Mouse (Mus musculus): ENCODE data around the gene Slc2a10. TPM values are rescaled to one million over a fixed set of nuclear protein-coding genes. Genes with fewer than 3 reads are reported as not detected.

Slc2a10 gene
- total RNA-seq (2021), result 1 to 10 TPM; 1.3 to 1.4 TPM
- long read RNA-seq, experiment 1, partial matches to known transcripts, result 1 of 3 reads
- long read RNA-seq, experiment 1, other reads (novel, unspliced or antisense), result 0 of 3 reads
- long read RNA-seq, experiment 2, partial matches to known transcripts, result 3 of 6 reads
- long read RNA-seq, experiment 2, other reads (novel, unspliced or antisense), result 0 of 6 reads

- peak; percentile 58 to 60 for DNase-seq
- intact Hi-C loops (cut with DNase I), result no loop called here
These were observed at the start of gene Slc2a10 for GRCm38 (mm10) chr2:165503259-165504203. TSS of gene Slc2a10 (plus strand) at chr2:165503787.

- DNase-seq, result no peak
- intact Hi-C loops (cut with DNase I), result no loop called here
These were observed 46.9 kb upstream of the Slc2a10 start for GRCm38 (mm10) chr2:165456710-165457109.

GRCm38 (mm10) chr2:165458189-165458588 is 45.4 kb upstream of the Slc2a10 start:
- no peak for DNase-seq
- intact Hi-C loops (cut with DNase I), result no loop called here

DNA sequence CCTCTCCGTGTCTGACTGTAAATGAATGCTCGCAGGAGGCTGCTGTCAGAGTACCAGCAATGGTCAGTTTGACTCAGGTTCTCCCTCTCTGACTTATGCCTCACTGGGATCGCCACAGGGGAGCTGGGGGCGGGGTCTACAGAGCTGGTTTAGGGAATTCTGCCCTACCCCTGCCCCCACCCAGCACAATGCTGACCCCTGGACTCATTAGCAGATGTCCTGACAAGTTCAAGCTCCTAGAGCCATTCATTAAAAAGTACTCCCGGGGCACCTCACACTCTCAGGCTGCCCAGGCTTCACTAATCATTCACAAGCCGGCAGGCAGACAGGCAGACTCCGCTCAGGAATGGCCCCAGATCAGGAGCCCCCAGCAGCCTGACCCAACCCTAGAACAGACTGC is 43.9 kb upstream of the Slc2a10 start:
- no peak for DNase-seq
- intact Hi-C loops (cut with DNase I), result no loop called here

- intact Hi-C loops (cut with DNase I), result no loop called here
- DNase-seq, result no peak
These were observed 35.6 kb upstream of the Slc2a10 start for GRCm38 (mm10) chr2:165467824-165468452.

DNA sequence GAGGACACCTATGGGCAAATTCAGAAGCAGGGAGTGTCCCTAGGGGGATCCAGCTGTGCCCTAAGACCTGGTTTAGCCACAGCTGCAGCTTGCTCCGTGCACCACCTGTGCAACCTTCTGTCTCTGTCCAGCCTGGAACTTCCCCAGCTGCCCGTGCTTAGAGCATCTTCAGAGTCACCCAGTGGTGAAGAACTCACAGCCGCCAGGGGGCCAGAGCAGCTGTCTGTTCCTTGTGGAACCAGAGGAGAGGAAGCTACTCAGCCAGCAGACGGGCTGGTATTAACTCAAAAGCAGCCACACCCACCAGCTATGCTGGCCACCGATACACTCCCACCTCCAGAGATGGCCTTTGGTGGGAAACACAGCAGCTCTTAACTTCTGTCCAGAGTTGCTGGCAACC is 33.4 kb upstream of the Slc2a10 start:
- no peak for DNase-seq
- intact Hi-C loops (cut with DNase I), result no loop called here

GRCm38 (mm10) chr2:165471943-165472342 is 31.6 kb upstream of the Slc2a10 start:
- intact Hi-C loops (cut with DNase I), result no loop called here
- DNase-seq, result no peak

- DNase-seq, result no peak
- intact Hi-C loops (cut with DNase I), result no loop called here
These were observed 30.6 kb upstream of the Slc2a10 start, which contains the start of gene Slc13a3 for GRCm38 (mm10) chr2:165473003-165473402. TSS of gene Slc13a3 (minus strand) at chr2:165473230.

DNA sequence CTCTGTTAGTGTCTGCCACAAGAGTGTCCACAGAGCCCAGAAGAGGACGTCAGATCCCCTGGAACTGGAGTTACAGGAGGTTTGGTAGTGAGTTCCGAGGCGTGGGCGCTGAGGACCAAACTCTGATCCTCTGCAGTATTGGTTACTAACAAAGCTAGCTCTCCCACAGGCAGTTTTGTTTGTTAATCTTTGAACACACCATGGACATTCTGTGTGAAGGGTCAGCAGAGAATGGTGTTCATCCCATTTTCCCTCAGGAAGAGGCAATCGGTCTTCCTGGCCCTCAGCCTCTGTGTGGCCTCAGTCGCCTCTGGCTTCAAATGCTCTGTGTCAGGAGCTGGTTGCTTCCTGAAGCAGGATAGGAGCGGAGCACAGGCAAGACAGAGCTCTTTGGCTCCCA is 28.2 kb upstream of the Slc2a10 start:
- intact Hi-C loops (cut with DNase I), result no loop called here
- no peak for DNase-seq

DNA sequence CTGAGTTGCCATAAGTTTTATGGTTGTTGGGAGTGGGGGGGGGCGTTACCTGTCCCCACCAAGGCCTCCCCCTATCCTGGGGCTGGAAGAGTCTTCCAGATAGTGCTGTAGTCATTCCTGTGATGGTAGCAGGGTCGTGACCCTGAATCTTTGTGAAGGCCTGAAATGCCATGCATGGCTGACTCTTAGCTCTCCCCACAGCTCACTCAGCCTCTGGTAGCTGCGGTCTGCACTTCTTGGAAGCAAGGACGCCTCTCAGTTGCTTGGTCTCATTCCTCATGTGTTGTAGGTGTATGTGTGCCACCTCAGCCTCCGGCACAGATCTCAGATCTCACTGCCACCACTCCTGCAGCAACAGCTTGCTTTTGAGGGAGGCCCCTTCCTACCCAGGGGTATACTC is 27.7 kb upstream of the Slc2a10 start:
- intact Hi-C loops (cut with DNase I), result no loop called here
- DNase-seq, result no peak

DNA sequence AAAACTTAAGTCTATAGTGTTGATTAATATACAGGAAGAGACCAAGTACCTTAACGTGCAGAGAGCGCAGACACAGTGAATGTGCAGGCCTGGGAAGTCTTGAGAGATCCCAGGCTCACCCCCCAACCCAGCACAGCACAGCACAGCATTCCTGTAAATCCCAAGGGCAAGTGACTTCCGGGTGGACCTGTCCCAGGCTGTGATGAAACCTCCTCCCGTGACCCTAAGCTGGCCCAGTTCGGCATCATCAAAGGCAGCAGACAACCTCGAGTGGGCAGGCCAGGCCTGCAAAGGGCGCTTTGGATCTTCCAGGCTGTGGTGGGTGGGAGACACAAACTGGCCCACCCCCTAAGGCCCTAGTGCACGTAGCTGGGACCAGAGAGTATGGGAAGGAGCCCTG is 21.6 kb upstream of the Slc2a10 start:
- DNase-seq, result no peak
- intact Hi-C loops (cut with DNase I), result loop anchor here (10.0 kb wide), 1 partner anchor 117 kb away; the partner anchor contains the start of gene Zfp663

- DNase-seq, result no peak
- intact Hi-C loops (cut with DNase I), result loop anchor here (1.0 to 10.0 kb wide), 2 partner anchors 93 to 119 kb away; partner anchors contain the start of gene Zfp663
These were observed 19.4 kb upstream of the Slc2a10 start for GRCm38 (mm10) chr2:165484152-165484551.

- no peak for DNase-seq
- intact Hi-C loops (cut with DNase I), result loop anchor here (10.0 kb wide), 1 partner anchor 121 kb away; the partner anchor contains the start of gene Zfp663
These were observed 17.8 kb upstream of the Slc2a10 start for GRCm38 (mm10) chr2:165485826-165486225.

GRCm38 (mm10) chr2:165486401-165486800 is 17.2 kb upstream of the Slc2a10 start:
- DNase-seq, result no peak
- intact Hi-C loops (cut with DNase I), result loop anchor here (10.0 kb wide), 1 partner anchor 122 kb away; the partner anchor contains the start of gene Zfp663

GRCm38 (mm10) chr2:165486881-165487535 is 16.6 kb upstream of the Slc2a10 start:
- DNase-seq, result peak in 1 of 2 experiments; percentile 25
- intact Hi-C loops (cut with DNase I), result loop anchor here (1.0 to 10.0 kb wide), 2 partner anchors 94 to 122 kb away; partner anchors contain the start of gene Zfp663

DNA sequence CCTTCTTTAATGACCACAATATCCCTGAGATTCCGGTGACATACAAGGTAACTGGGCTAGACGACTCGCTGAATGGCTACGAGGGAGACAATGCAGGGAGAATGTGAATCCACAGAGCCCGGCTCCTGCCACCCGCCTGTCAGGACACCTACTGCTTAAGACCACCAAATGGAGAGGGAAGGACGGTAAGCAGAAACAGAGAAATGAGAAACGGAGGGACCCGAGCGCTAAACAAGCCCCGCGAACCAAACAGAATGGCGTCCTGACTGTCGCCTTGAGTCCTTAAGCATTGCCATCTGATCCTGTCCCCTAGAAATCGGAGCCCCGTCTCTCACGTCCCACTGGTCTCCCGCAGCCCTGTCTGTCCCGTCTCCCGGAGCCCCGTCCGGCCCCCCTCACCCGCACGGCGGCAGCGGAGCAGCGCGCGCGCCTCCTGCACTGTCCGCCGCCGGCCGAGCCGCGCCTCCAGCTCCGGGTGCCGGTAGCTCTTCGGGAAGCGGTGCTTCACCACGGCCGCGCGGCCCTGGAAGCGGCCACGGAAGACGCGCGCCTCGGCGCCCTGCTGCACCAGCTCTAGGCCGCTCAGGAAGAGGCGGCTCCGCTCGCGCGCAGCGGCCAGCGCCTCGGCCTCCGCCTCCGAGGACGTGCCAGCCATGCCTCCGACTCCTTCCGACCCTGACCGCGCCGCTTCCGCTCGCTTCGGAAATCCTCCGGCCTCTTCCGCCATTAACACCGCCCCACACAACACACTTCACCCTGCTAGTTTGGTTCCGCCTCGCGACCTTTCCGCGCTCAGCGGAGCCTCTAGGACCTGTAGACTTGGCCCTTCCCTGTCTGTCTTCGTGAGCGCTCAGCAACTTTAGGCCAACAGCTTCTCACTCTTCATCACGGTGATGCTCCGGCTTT is 10.7 kb upstream of the Slc2a10 start, which contains the start of gene Trp53rka:
TSS of gene Trp53rka (minus strand) at position 677 of the 906 bp plus-strand sequence.
- intact Hi-C loops (cut with DNase I), result no loop called here
- DNase-seq, result peak; percentile 75 to 76

DNA sequence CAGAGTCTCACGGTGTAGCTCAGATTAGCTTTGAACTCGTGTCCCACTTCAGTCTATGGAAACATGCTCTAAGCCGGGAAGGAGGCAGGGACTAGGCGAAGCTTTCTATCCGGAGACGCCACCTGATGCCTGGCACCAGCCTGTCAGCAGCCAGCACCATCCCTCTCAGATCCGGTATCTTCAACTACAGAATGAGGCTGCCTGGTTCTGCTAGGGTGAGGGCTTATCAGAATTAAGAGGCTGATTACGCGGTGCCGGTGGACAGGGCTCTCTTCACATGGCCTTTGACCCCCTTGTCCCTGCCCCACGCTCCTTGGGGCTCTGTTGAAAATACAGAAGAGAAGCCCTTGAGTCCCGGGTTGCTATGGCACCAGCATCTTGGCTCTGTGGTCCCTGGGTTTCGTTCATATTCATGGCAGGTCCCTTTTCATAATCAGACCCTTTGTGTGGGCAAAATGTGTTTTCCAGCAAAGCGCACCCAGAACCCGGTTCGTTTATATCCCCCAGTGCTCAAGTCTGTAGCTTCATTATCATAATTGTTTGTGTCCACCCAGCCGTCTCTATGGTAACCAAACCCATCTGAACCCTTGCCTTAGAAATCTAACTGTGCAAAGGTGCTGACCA is 9.9 kb upstream of the Slc2a10 start:
- intact Hi-C loops (cut with DNase I), result no loop called here
- no peak for DNase-seq

DNA sequence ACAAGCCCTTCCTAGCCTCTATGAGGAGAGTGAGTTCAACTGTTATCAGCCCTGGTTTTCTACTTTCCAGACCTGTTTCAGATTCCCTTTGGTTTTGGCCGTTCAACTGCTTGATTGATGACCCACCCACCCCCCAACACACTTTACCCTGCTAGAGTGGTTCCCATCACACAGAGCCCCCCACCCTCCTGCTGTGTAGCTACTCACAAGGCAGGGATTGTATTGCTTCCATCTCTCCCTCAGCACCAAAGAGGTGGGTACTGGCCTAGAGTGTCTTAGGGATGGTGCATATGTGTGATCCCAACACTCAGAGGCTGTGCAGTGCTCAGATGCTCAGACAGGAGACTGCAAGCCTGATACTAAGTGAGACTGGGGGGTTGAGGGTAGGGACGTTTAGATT is 9.1 kb upstream of the Slc2a10 start:
- no peak for DNase-seq
- intact Hi-C loops (cut with DNase I), result no loop called here

DNA sequence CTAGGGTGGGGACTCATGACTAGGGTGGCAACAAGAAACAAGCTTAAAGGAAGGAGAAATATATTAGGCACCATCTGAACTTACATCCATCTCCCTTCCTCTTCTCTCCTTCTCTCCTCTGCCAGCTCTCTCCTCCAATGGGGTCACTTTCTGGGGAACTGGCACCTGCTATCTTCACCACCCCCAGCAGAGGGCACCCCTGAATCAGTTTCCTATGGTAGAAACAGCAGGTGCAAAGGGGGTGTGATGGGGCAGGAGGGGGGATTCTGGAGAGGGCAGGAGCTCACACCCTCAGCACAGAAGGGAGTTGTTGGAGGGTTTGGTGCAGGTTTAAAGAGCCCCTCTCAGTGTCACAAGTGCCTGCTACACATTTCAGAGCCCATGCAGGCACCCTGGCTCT is 7.3 kb upstream of the Slc2a10 start:
- intact Hi-C loops (cut with DNase I), result no loop called here
- no peak for DNase-seq

Data from gastrocnemius, postnatal 36 days (tissue).